Mouse (Mus musculus) monocyte, adult 2 months (primary cell): Measurements from ENCODE around the gene Dyrk1b.
"Not testable (repeated sequence)": the region's sequence is repeated elsewhere in the genome, so short reads cannot be mapped to it uniquely, and the experiment has no call there.

Experiments used
- DNase-seq, 2 experiments: peaks; one replicate each; pipeline ENCODE4 v3.0.0; 2022; ENCODE audit warnings: low spot score in 2 of 2, low read depth in 1 of 2

Dyrk1b gene

GRCm38 (mm10) chr7:28191903-28192302, 12.6 kb downstream of the Dyrk1b start:
- DNase-seq: no peak

DNA sequence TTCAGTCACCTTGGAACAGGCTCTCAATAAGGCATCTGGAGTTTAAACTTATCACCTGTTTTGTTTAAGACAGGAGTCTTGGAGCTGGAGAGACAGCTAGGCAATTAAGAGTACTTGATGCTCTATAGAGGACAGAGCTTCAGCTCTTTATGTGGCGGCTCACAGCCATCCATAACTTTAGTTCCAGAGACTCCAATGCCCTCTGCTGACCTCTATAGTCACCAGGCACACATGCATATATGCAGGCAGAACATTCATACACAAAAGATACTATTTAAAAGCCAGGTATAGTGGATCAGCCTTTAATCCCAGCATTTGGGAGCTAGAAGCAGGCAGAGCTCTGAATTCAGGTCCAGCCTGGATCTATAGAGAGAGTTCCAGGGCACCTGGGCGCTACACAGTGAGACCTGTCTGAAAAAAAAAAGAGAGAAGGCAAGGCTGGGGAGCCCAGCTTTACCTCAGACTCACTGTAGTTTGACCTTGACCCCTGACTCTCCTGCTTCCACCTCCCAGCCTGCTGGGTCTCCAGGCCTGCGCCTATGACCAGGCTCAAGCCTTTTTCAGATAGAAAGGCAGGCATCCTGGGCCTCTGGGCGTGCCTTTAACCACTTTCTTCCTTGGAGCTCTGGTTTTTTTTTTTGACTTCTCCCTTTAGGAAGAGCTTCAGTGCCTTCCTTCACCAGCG, 16.3 kb downstream of the Dyrk1b start:
- no peak for DNase-seq

- no peak for DNase-seq
Measured at GRCm38 (mm10) chr7:28196528-28196927, 17.3 kb downstream of the Dyrk1b start.

- DNase-seq: no peak
Measured at GRCm38 (mm10) chr7:28199054-28199453, 19.8 kb downstream of the Dyrk1b start.

DNA sequence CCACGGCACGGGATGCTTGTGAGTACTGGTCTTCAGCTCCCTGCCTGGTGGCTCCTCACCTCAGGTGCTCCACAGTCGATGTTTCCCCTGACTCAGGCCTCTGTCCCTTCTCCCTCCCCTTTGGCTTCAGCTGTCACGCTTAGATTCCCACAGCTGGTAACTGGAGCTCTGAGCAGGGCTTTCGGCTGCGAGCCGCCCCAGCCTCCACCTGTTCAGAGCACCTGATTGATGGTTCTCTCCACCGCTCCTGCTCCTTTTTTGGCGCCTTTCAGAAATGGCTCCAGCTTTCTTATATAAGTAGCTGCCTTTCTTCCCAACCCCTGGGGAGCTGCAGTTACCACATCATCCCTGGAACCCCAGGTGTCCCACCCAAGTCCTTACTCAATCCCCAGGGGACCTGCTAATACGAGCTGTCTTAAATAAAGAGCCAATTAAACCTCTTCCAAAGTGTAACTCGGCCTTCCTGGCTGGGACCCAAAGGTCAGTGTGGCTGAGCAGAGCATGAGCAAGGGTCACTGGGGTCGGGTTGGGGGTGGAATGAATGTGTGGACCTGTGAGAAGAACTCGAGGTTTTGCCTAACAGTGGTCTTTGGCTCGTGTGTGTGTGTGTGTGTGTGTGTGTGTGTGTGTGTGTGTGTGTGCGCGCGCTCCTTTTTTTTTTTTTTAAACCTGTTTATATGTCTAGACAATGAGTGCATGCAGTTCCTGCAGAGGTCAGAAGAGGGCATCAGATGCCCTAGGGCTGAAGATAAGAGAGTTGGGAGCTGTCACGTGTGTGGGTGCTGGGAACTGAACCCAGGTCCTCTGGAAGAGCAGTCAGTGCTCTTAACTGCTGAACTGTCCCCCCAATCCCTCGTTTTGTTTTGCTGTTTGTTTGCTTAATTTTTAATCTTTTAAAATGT, 24.2 kb downstream of the Dyrk1b start:
- no peak for DNase-seq

- DNase-seq: no peak
Measured at GRCm38 (mm10) chr7:28206044-28206600, 26.9 kb downstream of the Dyrk1b start.

- DNase-seq: no peak
Measured at GRCm38 (mm10) chr7:28208396-28208987, 29.2 kb downstream of the Dyrk1b start.

DNA sequence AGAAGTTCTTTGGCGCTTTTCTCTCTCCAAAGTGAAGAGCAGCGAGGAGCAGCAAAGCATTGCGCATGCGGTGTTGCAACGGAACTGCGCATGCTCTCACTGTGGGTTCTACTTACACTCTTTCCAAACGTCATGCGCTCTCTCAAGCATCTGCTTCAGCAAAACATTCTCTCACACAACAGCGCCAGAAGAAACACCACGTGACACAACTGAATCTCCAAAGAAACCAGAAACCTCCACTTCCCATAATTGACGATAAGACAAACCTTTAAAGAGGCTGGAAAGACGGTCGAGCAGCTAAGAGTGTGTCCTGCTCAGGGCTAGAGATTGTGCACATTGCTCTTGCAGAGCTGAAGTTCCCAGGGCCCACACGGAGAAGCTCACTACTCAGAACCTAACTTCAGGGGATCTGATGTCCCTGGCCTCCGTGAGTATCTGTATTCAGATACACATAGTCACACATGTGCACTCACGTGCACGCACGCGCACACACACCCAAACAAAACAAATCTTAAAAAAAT, 29.8 kb downstream of the Dyrk1b start:
- peak in 1 of 2 experiments; percentile 26 for DNase-seq

GRCm38 (mm10) chr7:28210731-28211130, 31.5 kb downstream of the Dyrk1b start:
- DNase-seq: no peak

- DNase-seq: peak; percentile 14 to 48
Measured at GRCm38 (mm10) chr7:28214142-28214541, 34.9 kb downstream of the Dyrk1b start.

- DNase-seq: not testable (repeated sequence)
Measured at GRCm38 (mm10) chr7:28215950-28216349, 36.7 kb downstream of the Dyrk1b start.

GRCm38 (mm10) chr7:28217811-28218210, 38.5 kb downstream of the Dyrk1b start:
- DNase-seq: not testable (repeated sequence)

- not testable (repeated sequence) for DNase-seq
Measured at GRCm38 (mm10) chr7:28218951-28219740, 39.9 kb downstream of the Dyrk1b start.

DNA sequence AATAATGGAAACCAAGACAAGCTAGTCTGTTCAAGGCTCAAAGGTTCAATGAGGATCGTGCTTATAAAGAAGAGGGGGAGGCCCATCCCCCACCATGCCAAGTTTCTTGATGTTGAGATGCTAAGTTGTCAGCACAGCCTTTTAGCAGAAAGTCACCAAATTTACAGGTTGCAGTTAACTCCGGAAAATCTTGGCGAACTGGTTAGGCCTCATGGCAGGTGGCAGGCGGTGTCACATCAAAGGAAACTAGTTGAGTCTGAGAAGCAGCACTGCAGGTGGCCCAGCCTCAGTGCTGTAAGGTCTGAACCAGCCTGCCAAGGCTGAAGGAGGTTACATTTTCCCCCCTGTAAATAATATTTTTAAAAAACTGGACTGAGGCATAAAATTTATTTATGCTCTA, 47.6 kb downstream of the Dyrk1b start:
- DNase-seq: not testable (repeated sequence)

GRCm38 (mm10) chr7:28227421-28227820, 48.2 kb downstream of the Dyrk1b start:
- not testable (repeated sequence) for DNase-seq
